Mouse (Mus musculus): ENCODE data around the gene Uck2.

- TF ChIP-seq HCFC1 (IDR thresholded peaks at IDR 0.05; ENCODE audit: low read depth, low read length) (no peak), SIN3A (IDR thresholded peaks at IDR 0.05; ENCODE audit: low read length) (no peak), POLR2A (IDR thresholded peaks at IDR 0.05; ENCODE audit: control insufficient read depth in 1 of 2, insufficient read depth in 1 of 2, low read depth in 1 of 2, low read length in 2 of 2, poor library complexity in 1 of 2) (no peak), CTCF (IDR thresholded peaks at IDR 0.05 in 2 of 3, conservative IDR thresholded peaks at IDR 0.05 in 1 of 3; ENCODE audit: control insufficient read depth in 1 of 3, insufficient read depth in 1 of 3, low read depth in 2 of 3, low read length in 3 of 3, poor library complexity in 1 of 3, severe bottlenecking in 1 of 3) (no peak), MAZ (IDR thresholded peaks at IDR 0.05; ENCODE audit: low read depth, low read length) (no peak), BHLHE40 (IDR thresholded peaks at IDR 0.05; ENCODE audit: borderline replicate concordance, low read depth, low read length) (no peak), EP300 (IDR thresholded peaks at IDR 0.05; ENCODE audit: low read depth in 1 of 2, low read length in 2 of 2) (no peak), USF1 (IDR thresholded peaks at IDR 0.05; ENCODE audit: low read depth, low read length) (no peak), RAD21 (IDR thresholded peaks at IDR 0.05; ENCODE audit: low read depth, low read length) (no peak), GATA1 (IDR thresholded peaks at IDR 0.05; ENCODE audit: low read depth, low read length) (no peak), ELF1 (IDR thresholded peaks at IDR 0.05; ENCODE audit: low read depth, low read length) (no peak), ZMIZ1 (IDR thresholded peaks at IDR 0.05; ENCODE audit: low read depth, low read length) (no peak)
Measured at GRCm38 (mm10) chr1:167249881-167250280, 35.2 kb downstream of the Uck2 start.
